Mouse (Mus musculus) embryonic facial prominence, embryonic 11.5 days (tissue): ENCODE measurements around the gene Gstt2. TPM values are rescaled to one million over a fixed set of nuclear protein-coding genes. Genes with fewer than 3 reads are reported as not detected.
"Not testable (repeated sequence)": the region's sequence is repeated elsewhere in the genome, so short reads cannot be mapped to it uniquely, and the experiment has no call there.

Source experiments
- ATAC-seq: fragments of 200-750 bp; cut with Nextera tagmentation; replicated peaks from 2 replicates; pipeline ENCODE4 v1.8.0; 2017; ENCODE audit warnings: low read depth; ENCODE audit not compliant: insufficient number of reproducible peaks, low FRiP score, low TSS enrichment
- DNase-seq: peaks from one replicate; pipeline ENCODE4 v3.0.0-alpha.2; 2015; ENCODE audit warnings: low spot score
- H3K27ac ChIP-seq: fragments of 300-500 bp; sonication (generic); replicated peaks from 2 replicates; pipeline ENCODE4 v1.5.1; 2014; ENCODE audit warnings: mild to moderate bottlenecking, low read depth, low read length, control low read depth
- H3K27me3 ChIP-seq: fragments of 300-500 bp; sonication (generic); 2 replicates; pipeline ENCODE4 v1.6.1; 2014; ENCODE audit warnings: mild to moderate bottlenecking, low read length, moderate library complexity, mixed read lengths; ENCODE audit not compliant: control insufficient read depth, insufficient read depth
- H3K36me3 ChIP-seq: fragments of 300-500 bp; sonication (generic); replicated peaks from 2 replicates; pipeline ENCODE4 v1.6.1; 2014; ENCODE audit warnings: low read depth, mild to moderate bottlenecking, low read length, moderate library complexity, mixed read lengths; ENCODE audit not compliant: control insufficient read depth, insufficient read depth
- H3K4me1 ChIP-seq: fragments of 300-500 bp; sonication (generic); 2 replicates; pipeline ENCODE4 v1.6.1; 2014; ENCODE audit warnings: low read length, mixed read lengths; ENCODE audit not compliant: control insufficient read depth, insufficient read depth
- H3K4me2 ChIP-seq: fragments of 300-500 bp; sonication (generic); 2 replicates; pipeline ENCODE4 v1.6.1; 2014; ENCODE audit warnings: low read depth, mild to moderate bottlenecking, control low read depth, low read length, moderate library complexity
- H3K4me3 ChIP-seq: fragments of 300-500 bp; sonication (generic); 2 replicates; pipeline ENCODE4 v1.5.1; 2014; ENCODE audit warnings: low read depth, low read length, control low read depth
- H3K9ac ChIP-seq: fragments of 300-500 bp; sonication (generic); replicated peaks from 2 replicates; pipeline ENCODE4 v1.6.1; 2014; ENCODE audit warnings: mild to moderate bottlenecking, control low read depth, low read length
- H3K9me3 ChIP-seq: fragments of 300-500 bp; sonication (generic); replicated peaks from 2 replicates; pipeline ENCODE4 v1.6.1; 2016; ENCODE audit warnings: mild to moderate bottlenecking, low read length, inconsistent platforms, mixed read lengths; ENCODE audit not compliant: control insufficient read depth
- WGBS: fragments of 180-500 bp; shearing (Covaris S2); extraction: QIAGEN DNeasy Blood & Tissue Kit; methylation state at CpG from one replicate; pipeline ENCODE4 v1.1.7; 2014; 5-methylcytosine and 5-hydroxymethylcytosine counted together
- polyA plus RNA-seq: library from polyadenylated mRNA; unstranded; fragments of >200 nt; fragmentation: Nextera tagmentation; extraction: Ambion mirVana; gene quantifications from 2 replicates; pipeline ENCODE4 v1.2.1, GENCODE M21; 2014

The Gstt2 gene
- polyA plus RNA-seq, 1 experiment from 2014 or later: 8.8 TPM

GRCm38 (mm10) chr10:75853452-75853851 lies 16.2 kb upstream of the Gstt2 start:
- peak; percentile 89 for DNase-seq
- Histone ChIP-seq H3K9me3 (no peaks in the 10 kb centered on the region), H3K4me2 (no peak overlapping the region), H3K4me3 (no peak overlapping the region), H3K4me1 (no peaks in the 10 kb centered on the region; the same call in 1 of the 2 replicates), H3K36me3 (peaks cover 3% of the 10 kb centered on the region; the same call in 1 of the 2 replicates), H3K9ac (no peak overlapping the region), H3K27ac (no peak overlapping the region), H3K27me3 (no peaks in the 10 kb centered on the region)
- ATAC-seq: no peak
- 34% methylated on average over 10 of the region's 10 CpGs for WGBS

DNA sequence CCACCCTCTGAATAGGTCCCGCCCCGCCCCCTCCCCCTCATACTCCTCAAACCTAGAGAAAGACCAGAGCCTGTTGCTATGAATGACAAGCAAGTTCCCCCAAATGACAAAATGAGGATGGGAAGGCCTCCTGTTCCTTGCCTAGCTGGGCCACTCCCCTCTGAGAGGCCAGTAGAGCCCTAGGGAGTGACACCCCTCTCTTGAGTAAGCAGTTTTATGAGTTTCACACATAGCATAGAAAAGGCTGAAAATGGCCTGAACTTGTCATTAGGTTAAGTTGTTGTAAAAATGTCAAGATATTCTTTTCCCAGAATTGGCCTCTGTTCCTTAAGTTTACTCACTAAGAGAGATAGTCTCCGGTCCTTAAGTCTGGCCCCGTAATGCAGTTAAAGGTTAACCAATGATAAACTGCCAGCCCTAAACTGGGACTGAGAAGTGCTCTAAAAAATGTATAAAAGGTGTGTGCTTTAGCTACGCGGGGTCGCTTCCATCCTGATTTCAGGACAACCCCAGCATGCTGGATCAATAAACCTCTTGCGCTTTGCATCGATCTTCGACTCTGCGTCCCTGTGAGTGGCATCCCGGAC lies 15.4 kb upstream of the Gstt2 start:
- Histone ChIP-seq H3K4me3 (no peak overlapping the region), H3K27ac (no peak overlapping the region), H3K36me3 (peaks cover 3% of the 10 kb centered on the region; the same call in 1 of the 2 replicates), H3K9me3 (no peaks in the 10 kb centered on the region), H3K9ac (no peak overlapping the region), H3K4me2 (no peak overlapping the region), H3K27me3 (no peaks in the 10 kb centered on the region), H3K4me1 (no peaks in the 10 kb centered on the region)
- ATAC-seq: no peak
- WGBS: 95% methylated on average over 12 of the region's 12 CpGs
- no peak for DNase-seq

- ATAC-seq (no peak), DNase-seq (no peak)
- H3K27ac ChIP-seq: no peak overlapping the region
- no peaks in the 10 kb centered on the region for H3K4me1 ChIP-seq
- no peaks in the 10 kb centered on the region for H3K27me3 ChIP-seq
- no peaks in the 10 kb centered on the region for H3K36me3 ChIP-seq
- no peak overlapping the region for H3K4me2 ChIP-seq
- no peaks in the 10 kb centered on the region for H3K9me3 ChIP-seq
- H3K9ac ChIP-seq: no peak overlapping the region
- no peak overlapping the region for H3K4me3 ChIP-seq
- WGBS: 26% methylated on average over 3 of the region's 3 CpGs
These were observed 14.5 kb upstream of the Gstt2 start for GRCm38 (mm10) chr10:75851681-75852080.

DNA sequence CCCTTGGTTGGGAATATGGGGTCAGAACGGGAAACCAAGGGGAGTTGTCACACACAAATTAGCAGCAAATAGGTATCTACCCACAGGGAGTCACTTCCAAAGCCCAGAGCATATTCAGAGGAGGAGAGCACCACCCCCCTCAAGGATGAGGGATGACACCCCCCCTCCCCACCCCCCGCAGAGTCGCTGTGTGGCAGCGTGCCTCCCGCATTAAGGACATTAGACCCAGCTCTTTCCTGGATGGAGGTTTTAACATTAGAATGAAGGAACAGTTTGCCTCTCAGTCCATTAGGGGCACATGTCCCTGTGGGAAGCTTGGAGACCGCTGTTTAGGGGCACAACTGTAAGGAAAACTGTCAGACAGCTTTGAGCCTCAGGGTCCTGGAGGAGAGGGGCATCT lies 13.9 kb upstream of the Gstt2 start:
- H3K27ac ChIP-seq: no peak overlapping the region
- ATAC-seq: no peak
- no peaks in the 10 kb centered on the region for H3K9me3 ChIP-seq
- WGBS: 9% methylated on average over 6 of the region's 6 CpGs
- H3K36me3 ChIP-seq: no peaks in the 10 kb centered on the region
- no peak overlapping the region for H3K4me2 ChIP-seq
- no peak overlapping the region for H3K4me3 ChIP-seq
- H3K27me3 ChIP-seq: no peaks in the 10 kb centered on the region
- no peak for DNase-seq
- no peak overlapping the region for H3K9ac ChIP-seq
- no peaks in the 10 kb centered on the region for H3K4me1 ChIP-seq

DNA sequence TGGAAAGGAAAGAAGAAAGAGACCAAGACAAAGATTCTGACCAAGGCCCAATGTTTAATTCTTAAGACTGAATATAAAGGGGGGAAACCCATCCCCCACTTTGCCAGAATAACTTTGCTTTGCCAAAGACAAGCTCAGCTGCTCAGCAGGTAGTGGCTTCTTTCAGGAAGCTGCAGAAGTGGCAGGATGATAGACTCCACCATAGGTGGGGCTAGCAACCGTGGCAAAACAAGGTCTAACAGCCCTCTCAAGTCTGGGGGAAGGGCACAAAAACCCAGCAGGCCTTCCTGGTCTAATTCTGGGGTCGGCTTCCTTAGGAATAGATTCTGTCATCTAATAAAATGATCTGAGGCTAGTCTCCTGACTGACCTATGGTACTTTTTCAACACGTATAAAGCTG lies 11.2 kb upstream of the Gstt2 start:
- H3K27me3 ChIP-seq: no peaks in the 10 kb centered on the region
- no peak overlapping the region for H3K4me2 ChIP-seq
- no peak overlapping the region for H3K27ac ChIP-seq
- H3K9me3 ChIP-seq: no peaks in the 10 kb centered on the region
- 37% methylated on average over 3 of the region's 3 CpGs for WGBS
- ATAC-seq (no peak), DNase-seq (no peak)
- H3K9ac ChIP-seq: no peak overlapping the region
- no peaks in the 10 kb centered on the region for H3K36me3 ChIP-seq
- H3K4me3 ChIP-seq: no peak overlapping the region
- no peaks in the 10 kb centered on the region for H3K4me1 ChIP-seq

DNA sequence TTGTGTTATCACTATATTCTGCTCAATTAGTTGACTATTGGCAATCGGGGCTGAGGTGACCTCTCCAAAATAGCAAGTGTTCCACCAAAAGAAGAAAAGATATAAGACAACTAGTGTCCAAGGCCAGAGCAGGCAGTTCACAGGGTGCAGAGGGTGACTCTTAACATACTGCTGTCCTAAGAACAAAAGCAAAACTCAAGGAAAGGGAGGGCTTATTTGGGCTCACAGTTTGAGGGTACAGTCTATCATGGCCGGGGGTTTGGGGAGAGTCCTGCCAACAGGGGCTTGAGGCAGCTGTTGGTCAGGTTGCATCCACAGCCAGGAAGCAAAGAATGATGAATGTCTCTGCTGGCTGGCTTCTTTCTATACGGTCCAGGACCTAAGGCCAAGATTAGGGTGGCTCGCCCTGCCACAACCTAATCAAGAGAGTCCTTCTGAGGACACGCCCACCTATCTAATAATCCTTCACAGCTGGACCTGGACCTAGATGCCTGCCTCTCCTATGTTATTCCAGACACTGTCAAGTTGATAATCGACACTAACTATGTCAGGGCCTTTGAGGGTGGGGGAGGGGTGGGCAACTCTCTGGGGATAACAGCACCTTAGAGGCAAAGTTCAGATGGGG lies 8.2 kb upstream of the Gstt2 start:
- WGBS: 80% methylated on average over 6 of the region's 6 CpGs
- Histone ChIP-seq H3K9ac (no peak overlapping the region), H3K4me3 (no peak overlapping the region), H3K4me1 (no peaks in the 10 kb centered on the region), H3K9me3 (no peaks in the 10 kb centered on the region), H3K4me2 (no peak overlapping the region), H3K36me3 (no peaks in the 10 kb centered on the region), H3K27me3 (no peaks in the 10 kb centered on the region), H3K27ac (no peak overlapping the region)
- DNase-seq: no peak
- ATAC-seq: no peak

DNA sequence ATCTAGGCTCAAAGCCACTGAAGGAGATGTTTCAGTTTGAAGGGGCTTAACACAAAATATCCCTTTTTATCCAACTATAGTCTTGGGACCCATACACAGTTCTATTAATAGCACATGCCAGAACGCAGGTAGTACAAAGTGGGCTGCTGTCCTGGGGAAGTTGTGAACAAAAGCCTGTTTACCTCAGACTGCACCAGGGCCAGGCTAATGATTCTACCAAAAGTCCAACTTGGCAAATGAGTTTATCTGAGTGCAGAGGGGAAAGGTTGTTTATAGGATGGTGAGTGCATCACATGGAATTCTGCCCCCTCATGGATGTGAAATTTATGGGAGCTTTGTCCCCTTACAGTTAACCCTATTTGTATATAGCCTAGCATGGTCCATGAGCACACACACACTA lies 7.6 kb upstream of the Gstt2 start:
- H3K4me3 ChIP-seq: no peak overlapping the region
- no peak overlapping the region for H3K9ac ChIP-seq
- no peaks in the 10 kb centered on the region for H3K36me3 ChIP-seq
- H3K4me1 ChIP-seq: no peaks in the 10 kb centered on the region
- no peak overlapping the region for H3K27ac ChIP-seq
- ATAC-seq (no peak), DNase-seq (no peak)
- no peak overlapping the region for H3K4me2 ChIP-seq
- H3K27me3 ChIP-seq: no peaks in the 10 kb centered on the region
- no peaks in the 10 kb centered on the region for H3K9me3 ChIP-seq
- 87% methylated on average over 1 of the region's 1 CpGs for WGBS

DNA sequence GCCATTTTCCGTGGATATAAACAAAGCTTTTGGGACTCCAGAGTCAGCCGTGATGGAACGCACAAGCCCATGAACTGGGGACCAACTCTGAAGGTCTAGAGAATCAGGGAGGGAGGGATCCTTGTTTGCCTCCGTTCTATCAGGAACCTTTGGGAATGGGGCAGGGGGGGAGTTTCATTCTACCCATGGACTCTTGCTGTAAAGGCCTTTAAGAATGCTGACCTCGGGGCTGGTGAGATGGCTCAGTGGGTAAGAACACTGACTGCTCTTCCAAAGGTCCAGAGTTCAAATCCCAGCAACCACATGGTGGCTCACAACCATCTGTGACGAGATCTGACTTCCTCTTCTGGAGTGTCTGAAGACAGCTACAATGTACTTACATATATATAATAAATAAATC lies 6.7 kb upstream of the Gstt2 start:
- H3K9ac ChIP-seq, ATAC-seq, DNase-seq, H3K4me3 ChIP-seq, H3K27me3 ChIP-seq, H3K9me3 ChIP-seq, H3K27ac ChIP-seq, H3K4me2 ChIP-seq, H3K36me3 ChIP-seq, H3K4me1 ChIP-seq: not testable (repeated sequence)
- 82% methylated on average over 6 of the region's 6 CpGs for WGBS
